Mouse (Mus musculus) right cerebral cortex, adult 18-20 months (tissue): ENCODE results near the gene Tubb1.
A peak's percentile ranks its signal among the peaks of the same experiment; 100 is the strongest.

Experiments used
- DNase-seq: peaks from one replicate; pipeline ENCODE4 v3.0.0; 2022; ENCODE audit warnings: mixed read lengths

Gene Tubb1

DNA sequence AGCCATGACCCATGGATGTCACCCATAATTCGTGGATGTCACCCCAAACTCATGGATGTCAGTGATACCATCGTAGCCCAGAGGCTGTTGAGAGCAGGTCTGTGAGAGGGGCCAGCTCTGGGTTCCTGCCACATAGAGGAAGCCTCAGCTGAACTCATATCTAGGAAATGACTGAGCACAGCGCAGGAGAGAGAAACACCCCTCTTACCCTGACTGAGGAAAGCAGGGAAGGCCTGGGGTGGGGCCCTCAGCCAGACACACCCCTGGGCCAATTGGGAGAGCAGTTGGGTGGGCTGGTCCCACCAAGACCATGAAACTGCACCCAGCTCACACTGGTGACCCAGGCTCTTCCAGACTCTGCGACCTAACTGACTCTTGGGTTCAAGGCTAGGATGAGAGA is at the start of gene Tubb1:
Tubb1 (plus strand) TSS at position 343 of the 400 bp plus-strand sequence.
- no peak for DNase-seq

DNA sequence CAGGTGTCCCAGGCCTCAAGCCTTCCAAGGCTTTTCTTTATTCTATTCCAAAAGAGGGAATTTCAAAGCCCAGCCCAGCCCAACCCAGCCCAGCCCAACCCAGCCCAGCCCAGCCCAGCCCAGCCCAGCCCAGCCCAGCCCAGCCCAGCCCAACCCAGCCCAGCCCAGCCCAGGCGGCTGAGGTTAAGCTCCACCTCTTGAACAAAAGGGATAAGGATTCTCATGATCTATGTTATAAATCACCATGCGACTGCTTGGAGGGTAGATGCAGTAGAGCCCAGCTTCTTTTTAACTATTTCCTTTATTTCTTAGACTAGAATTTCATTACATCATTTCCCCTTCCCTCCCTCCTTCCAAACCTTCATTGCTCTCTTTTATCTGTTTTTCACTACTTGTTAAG is 40.3 kb upstream of the Tubb1 start:
- no peak for DNase-seq

DNA sequence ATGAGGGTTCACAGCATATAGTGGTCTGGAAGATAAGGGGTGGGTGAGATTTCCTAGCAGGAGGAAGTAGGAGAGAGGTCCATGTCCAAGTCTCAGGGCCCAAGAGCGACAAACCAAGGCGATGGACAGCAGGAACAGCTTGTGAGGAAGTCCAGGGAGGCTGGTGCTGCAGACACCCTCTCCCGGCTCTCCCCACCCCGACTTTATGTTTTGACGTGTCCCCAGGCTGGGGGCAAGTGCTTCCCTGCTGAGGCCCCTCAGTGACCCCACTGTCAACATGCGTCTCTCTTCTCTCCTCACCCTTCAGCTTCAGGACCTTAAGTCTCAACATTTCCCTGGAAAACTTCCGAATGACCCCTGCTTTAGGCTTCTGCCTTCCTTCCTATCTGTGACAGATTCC is 37.4 kb upstream of the Tubb1 start:
- DNase-seq, result no peak

- DNase-seq, result no peak
These were observed 35.3 kb upstream of the Tubb1 start for GRCm38 (mm10) chr2:174415001-174415730.

GRCm38 (mm10) chr2:174415731-174416310 is 34.7 kb upstream of the Tubb1 start, which contains the start of gene Nelfcd:
TSS of gene Nelfcd (plus strand) at chr2:174415804.
- DNase-seq, result peak; percentile 93

DNA sequence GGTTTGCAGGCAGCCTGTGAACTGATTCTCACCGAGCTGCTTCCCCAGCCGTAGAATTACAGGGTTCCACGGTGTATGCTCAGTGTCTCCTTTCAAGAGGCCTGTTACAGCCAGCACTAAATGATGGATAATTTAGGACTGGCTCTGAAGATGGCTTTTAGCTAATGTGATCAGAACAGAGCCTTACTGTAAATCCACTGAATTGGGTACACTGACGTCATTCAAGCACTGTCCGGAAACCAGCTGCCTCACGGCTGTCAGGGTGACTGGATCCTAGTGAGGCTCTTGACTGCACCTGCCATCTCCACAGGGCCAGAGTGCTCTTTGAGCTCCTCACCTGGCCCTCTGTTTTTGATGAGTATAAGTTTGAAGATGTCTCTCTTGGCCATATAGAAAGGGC is 29.4 kb upstream of the Tubb1 start:
- no peak for DNase-seq

- no peak for DNase-seq
These were observed 26.0 kb upstream of the Tubb1 start for GRCm38 (mm10) chr2:174424301-174425085.

DNA sequence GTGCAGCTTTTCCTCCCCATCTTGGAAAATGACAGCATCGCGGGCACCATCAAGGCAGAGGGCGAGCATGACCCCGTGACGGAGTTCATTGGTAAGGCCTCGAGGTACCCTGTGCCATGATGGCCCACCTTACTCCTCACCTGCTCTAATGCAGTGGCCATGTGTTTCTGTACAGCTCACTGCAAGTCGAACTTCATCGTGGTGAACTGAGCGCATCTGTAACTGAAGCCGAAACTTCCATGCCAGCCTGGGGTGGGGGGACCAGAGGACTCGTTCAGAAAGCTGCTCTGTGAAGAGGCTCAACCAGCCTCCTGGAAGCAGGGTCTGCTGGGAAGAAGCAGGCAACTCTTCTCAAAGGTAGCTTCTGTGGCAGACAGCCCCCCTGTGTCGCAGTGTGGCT is 23.6 kb upstream of the Tubb1 start:
- no peak for DNase-seq

GRCm38 (mm10) chr2:174428076-174428835 is 22.2 kb upstream of the Tubb1 start:
- no peak for DNase-seq

DNA sequence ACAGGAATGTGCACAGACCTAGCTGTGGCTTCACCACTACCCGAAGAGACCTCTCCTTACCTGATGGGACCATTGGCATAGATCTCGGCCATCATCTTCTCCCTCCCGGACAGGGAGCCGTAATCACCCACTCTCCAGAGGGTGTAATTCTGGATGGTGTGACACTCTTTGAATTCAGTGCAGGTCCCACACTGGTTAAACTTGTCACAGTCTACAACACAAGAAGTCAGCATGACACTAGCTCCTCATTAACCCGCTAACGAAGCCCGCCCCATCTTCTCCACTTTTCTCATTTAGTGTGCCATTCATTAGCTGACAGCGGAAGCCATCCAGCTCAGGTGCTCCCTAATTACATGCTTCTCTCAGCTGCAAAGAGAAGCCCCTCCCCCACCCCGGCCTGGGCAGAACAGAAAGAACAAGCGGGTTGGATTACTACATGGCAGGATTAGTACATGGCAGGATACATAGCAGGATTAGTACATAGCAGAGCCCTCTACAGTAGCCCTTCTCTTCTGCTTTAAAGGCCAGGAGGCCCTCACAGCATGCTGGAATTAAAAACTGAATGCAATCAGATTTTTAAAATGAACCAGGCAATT is 21.4 kb upstream of the Tubb1 start:
- DNase-seq, result no peak

DNA sequence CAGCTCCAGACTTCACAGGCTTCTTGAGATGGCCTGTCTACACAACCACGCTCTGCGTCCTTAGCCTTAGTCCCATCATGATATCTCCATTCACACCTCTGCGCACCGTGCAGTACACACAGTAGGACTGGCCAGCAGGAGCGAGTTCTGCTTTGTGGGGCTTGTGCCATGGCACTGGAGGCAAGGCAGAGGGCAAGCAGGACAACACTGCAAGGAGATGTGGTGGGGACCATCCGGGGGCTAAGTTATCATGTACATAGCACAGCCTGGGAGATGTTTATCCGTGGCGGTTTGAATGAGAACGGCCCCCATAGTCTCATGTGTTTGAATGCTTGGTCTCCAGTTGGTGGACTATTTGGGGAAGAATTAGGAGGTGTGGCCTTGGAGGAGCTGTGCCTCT is 15.6 kb upstream of the Tubb1 start:
- no peak for DNase-seq

GRCm38 (mm10) chr2:174436076-174436701 is 14.3 kb upstream of the Tubb1 start:
- DNase-seq, result no peak

DNA sequence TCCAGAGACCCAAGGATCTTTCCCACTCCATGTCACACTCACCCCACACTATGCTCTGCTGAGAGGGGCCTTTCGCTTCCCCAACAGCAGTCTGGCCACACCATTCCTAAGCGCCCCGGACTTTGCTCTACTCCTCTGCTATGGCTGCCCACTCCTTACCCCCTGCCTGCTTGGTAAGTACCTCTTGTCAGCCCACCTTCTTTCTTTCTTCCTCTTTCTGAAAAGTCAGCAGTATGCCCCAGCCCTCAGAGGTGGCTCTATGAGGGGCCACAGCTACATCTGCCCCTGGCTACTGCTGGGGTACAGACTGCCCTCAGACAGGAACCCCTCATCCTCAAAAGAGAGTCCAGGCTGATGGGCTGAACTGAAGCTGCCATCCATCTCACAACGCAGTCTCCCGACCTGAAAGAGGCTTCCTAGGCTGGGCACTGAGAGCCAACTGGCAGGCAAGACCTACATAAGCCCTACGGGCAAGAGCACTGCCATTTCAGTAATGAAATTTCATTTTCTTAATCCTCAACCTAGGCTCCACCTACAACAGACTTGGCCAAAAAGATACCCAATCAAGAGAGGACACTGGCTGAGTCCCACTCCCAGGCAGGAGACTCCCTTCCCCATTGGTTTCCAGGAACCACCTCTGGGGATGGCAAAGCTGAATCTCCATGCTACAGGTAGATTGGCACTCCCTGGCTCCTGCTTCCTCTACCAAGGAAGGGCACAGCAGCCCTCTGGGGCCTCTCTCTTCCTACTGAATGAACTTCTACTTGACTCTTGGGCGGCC is 13.4 kb upstream of the Tubb1 start:
- DNase-seq, result no peak

DNA sequence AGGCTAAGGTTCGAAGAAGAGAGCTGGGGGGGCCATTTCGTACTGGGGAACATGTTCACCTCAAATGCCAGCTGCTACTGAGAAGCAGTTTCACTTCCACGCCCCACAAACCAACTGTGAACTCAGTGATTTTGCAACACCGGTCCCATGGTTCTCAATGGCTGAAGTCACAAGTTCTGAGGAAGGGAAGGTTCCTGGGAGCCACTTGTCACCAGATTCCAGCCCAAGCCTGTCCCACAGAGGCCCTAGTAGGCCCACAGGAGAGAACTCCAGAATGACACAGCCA is 12.9 kb upstream of the Tubb1 start:
- no peak for DNase-seq

DNA sequence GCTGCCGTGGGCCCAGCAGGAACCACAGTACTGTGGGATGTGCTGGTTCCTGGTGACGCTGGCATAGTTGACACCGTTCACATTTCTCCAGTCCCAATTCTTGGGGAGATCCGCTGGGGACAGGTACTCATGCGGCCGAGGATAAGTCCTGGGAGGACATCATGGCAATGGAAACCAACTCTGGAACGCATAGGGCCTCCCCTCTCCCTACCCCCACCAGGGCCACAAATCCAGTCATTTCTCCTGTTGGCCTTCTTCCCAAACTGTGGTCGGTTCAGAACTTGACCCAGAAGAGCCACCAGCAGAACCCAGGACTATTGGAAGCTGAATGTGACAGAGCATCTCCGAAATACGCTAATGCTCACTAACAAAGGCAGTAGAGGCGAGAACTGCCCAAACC is 12.3 kb upstream of the Tubb1 start:
- DNase-seq, result no peak

DNA sequence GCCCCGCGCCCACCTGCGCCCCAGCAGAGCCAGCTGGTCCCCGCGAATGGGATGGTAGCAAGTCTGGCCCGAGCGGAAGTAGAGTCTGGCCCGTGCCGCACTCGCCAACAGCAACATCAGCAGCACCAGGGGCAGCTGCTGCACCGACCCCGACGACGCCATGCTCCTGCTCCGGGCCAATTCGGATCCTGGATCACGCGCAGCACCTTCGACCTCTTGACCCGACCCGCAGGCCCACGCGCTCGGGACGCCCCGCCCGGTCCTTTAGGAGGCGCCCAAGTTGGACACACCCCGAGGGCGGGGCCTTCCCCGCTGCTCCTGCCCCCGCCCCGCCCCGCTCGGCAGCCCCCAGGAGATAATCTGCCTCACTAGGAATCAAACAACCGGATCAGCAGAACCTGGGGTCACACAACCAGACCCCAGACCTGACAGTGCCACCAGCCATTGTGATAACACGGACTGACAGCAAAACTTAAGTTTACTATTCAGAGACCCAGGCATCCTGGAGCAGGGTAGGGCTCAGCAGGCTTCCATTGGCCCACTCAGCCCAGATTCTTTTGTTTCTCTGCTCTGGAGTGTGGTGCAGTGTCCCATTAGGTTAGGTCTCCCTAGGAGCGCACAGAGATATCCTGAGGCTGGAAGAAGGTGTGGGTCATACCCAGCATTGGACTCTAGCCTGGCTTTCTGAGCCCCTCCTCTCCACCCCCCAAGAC is 11.6 kb upstream of the Tubb1 start, which contains the start of gene Ctsz:
Ctsz (minus strand) TSS at position 303 of the 713 bp plus-strand sequence.
- DNase-seq, result peak; percentile 48

DNA sequence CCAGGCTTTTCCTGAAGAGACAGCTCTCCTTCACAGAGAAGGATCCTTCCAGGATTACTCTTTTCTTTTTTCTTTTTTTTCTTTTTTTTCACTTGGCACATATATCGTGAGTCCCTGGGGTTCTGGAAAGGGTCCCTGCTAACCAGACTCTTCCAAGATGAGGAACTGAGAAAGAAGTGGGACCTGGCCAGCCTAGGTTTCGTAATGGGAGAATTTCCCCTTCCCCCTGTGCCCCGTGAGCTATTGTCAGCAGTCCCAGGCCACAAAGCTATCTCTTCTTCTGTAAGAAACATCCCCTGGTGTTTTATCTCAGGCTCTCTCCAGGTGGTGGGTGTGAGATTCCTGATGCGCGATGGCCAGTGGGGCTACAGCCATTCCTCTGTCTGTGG is 11.1 kb upstream of the Tubb1 start:
- no peak for DNase-seq

GRCm38 (mm10) chr2:174439961-174440360 is 10.5 kb upstream of the Tubb1 start:
- no peak for DNase-seq

DNA sequence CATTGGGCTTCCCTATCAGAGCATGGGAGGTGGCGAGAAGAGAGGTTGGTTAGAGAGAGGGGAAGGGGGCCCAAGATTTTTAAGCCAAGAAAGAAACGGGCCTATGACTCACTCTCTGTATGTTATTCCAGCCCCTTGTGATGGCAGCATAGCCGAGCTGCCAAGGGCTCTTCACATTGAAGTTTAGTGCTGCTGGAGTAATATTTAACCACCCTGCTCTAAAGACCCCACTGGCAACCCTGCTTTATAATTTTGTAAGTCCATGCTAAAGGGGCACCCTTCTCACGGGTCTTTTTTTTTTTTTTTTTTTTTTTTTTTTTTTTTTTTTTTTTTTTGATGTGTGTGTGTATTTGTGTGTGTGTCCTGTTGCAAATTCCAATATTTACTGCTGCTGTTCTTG is 8.6 kb upstream of the Tubb1 start:
- DNase-seq, result no peak

GRCm38 (mm10) chr2:174442460-174442859 is 8.0 kb upstream of the Tubb1 start:
- no peak for DNase-seq

GRCm38 (mm10) chr2:174443046-174443445 is 7.4 kb upstream of the Tubb1 start:
- no peak for DNase-seq
